Mouse (Mus musculus) yolk sac, embryonic 10.5 days (tissue): Measurements from ENCODE around the gene Cfl1.

ENCODE experiments used
- DNase-seq: peaks from one replicate; pipeline ENCODE4 v3.0.0-alpha.2; 2017; ENCODE audit warnings: low spot score

Cfl1 gene

DNA sequence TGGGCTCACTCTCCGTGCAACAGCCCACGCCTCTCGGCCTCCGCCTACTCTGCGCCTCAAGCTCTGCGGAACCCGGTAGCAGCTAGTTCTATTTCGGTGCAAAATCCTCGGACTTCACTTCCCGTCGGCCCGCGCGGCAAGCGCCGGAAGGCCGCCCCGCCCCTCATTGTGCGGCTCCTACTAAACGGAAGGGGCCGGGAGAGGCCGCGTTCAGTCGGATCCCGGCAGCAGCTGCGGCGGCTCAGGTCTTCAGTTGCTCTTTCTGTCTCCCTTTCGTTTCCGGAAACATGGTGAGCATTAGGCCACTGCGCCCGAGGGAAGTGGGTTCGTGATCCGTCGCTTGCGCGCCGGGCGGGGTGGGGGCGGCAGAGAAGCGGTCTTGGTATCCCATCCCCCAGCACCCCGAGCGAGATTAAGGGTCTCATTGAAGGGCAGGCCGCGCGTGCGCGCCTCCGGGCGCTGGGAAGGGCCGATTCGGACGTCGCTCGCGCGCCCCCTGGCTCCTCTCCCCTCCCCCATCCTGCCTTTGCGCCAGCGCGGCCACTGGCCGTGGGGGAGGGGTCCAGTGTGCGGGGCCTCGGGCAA, at the start of gene Cfl1:
Cfl1 (plus strand) TSS at position 143 of the 585 bp plus-strand sequence.
- peak; percentile 96 for DNase-seq

DNA sequence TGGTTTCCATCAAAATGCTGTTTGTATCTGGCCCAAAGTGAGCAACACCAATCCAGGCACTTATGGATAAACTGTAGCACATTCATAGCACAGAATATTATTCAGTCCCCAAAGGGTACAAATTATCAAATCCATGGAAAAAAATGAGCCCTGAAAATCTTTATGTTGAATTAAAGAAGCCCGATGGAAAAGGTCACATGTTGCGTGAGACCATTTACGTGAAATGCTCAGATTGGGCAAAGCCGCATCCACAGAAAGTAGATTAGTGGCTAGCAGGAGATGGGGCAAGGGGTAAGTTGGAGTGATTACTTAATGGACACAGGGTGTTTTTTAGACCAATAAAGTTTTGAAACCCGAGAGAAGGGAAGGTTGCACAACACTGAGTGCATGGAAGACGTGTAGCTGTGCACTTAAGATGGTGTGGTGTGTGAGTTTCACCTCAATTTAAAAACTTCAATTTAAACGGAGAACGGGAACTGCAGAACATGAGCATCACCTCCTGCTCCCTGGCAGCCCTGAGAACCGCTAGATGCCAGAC, 45.8 kb upstream of the Cfl1 start:
- DNase-seq, result no peak

GRCm38 (mm10) chr19:5444954-5445353, 45.3 kb upstream of the Cfl1 start:
- no peak for DNase-seq

GRCm38 (mm10) chr19:5445747-5446146, 44.5 kb upstream of the Cfl1 start:
- DNase-seq, result no peak

DNA sequence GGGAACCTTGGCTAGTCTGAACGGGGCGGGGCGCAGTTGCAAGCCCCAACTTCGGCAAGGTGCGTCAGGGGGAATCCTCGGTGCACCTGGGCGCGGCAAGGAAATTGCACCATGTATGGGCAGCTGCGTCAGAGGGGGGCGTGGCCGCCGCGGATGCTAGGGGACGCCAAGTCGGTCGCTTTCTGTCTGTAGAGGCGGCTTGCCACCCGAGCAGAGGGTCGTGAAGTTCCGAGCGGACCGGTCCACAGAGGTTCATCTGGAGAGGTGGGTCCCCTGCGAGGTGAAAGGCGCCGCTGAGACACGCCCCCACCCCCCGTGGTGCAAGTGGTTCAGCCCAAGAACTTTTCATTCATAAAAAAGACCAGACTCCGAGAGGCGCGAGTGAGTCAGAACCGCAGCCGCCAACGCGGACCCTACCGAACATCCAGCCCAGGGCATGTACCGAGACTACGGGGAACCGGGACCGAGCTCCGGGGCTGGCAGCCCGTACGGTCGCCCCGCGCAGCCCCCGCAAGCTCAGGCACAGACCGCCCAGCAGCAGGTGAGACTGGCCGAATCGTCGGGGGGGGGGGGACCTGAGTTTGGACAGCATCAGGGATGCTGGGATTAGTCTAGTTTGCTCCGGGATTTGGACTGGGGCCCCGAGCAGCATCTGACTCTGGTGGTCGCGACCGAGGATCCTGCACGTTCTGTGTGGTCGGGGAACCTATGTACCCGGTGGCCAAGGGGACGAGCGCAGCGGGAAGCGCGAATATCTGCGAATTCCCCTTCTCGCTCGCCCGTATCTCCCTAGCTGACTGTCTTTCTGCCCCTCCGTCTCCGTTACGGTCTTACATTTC, 42.5 kb upstream of the Cfl1 start, which contains the start of gene Fosl1:
Fosl1 (plus strand) TSS at position 33 of the 839 bp plus-strand sequence.
- peak; percentile 73 for DNase-seq

DNA sequence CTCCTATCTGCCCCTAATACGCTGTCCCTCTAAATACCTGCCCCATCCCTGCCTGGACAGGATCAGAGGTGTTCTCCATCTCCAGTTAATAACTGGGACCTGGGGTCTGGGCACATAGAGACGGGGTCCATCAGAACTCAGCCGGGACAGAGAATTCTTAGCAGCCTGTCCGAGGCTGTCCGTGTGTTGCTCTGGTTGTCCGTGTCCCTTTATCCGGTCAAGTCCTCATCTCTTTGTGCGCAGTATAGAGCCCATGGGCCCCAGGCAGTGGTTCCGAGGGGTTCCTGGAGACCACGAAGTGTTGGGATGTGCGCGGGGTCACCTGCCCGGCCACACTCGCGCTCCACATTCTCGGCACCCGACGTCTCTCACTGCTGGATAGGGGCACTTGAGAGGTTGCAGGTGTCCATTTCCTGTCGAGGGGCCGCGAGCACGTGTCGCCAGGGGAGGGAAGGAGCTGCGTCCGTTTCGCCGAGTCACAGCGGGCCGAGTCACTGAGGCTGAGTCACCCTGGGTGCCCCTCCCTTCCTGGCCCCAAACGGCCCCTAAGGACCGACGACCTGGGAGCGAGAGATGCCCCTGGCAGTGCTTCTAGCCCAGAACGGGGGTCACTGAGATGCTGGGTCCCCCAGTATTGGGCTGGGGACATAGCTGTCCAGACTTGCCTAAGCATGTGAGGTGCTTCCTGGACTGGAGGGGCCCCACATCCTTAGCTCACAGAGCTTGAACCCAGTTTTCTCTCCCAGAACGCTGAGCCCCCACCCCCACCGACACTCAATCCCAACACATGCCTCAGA, 41.7 kb upstream of the Cfl1 start:
- DNase-seq, result no peak

GRCm38 (mm10) chr19:5449673-5450072, 40.6 kb upstream of the Cfl1 start:
- DNase-seq, result no peak

GRCm38 (mm10) chr19:5451766-5452165, 38.5 kb upstream of the Cfl1 start:
- DNase-seq, result no peak

GRCm38 (mm10) chr19:5455037-5455436, 35.2 kb upstream of the Cfl1 start:
- DNase-seq, result no peak

DNA sequence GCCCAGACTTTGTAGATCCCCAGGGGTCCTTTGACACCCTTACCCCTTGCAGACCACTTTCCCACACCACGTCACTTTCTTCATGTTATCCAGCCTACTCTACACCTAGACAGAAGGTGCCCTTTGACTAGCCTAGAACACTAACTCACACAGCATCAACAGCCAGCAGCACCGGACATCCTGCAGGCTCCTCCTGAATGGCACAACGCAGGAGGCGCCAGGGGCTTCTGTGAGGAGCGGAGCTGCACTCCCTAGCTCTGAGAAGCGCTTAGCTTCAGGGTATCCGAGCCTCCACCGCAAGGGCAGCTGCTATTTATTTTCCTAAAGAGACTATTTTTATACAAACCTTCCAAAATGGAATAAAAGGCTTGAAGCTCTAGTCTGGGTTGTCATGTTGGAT, 34.7 kb upstream of the Cfl1 start:
- DNase-seq, result no peak

DNA sequence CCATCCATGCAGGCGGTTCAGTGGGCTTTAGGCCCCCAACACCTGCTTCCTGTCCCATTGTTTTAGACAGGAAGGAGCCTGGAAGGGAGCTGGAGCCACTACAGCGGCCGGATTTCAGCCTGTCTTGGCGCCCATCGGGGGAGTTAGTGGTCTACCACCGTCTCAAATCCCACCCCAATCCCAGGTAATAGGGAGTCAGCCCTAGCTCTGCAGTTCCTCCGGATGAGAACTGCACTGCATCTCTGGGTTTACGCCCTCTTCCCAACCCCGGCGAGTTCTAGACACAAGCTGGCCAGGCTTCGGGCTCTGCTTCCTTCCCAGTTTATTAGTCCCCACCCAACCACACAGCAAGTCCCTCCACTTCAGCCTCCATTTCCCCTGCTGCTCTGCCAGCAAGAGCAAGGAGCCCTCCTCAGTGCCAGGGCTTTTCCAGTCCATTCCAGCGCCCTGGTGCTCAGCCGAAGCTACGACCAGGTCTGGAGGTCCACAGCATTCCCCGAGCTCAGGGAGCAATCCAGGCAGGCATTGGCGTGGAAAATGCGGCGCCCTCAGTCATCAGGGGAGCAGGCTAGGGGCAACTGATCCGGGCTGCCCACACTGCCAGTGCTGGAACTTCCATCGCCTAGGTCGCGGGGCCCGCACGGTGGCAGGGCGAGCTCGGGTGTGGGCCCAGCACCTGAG, 33.9 kb upstream of the Cfl1 start:
- DNase-seq, result no peak

DNA sequence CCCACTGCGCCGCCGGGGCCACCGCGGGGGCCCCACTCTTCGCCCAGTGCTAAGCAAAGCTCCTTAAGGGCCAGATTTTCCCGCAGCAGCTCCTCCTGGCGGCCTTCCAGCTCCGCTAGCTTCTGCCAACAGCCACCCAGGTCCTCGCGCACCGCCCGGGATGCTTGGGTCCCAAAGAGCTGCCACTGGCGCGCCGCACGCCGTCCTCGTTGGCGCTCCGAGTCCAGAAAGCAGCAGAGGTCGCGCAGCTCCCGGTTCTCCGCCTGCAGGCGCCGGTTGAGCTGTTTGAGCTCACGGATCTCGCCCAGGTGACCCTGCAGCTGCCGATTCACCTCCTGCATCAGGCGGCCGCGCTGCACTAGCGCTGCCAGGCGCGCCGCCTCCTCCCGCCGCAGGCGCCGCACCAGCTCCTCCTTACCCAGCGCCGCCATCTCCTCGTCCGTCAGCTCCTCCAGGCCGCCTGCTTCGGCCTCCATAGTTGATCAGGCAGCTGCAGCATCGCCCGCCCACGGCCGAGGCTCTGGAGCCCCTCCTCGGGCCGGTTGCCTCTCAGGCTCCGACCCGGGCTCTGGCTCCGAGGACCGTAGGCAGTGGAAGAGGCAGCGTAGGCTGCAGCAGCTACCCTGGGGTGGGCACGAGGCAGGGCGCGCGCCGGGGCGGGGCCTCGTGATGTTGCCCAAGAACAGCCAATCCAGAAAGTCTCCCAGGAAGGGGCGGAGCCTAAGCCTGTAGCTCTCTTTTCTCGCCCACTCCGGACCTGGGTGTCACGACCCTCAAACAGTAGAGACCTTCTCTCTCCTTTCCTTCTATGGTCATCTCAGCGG, 33.1 kb upstream of the Cfl1 start:
- DNase-seq, result peak; percentile 91

- no peak for DNase-seq
These were observed 32.4 kb upstream of the Cfl1 start, which contains the start of gene Ccdc85b for GRCm38 (mm10) chr19:5457746-5458442. TSS of gene Ccdc85b (minus strand) at chr19:5457894.

DNA sequence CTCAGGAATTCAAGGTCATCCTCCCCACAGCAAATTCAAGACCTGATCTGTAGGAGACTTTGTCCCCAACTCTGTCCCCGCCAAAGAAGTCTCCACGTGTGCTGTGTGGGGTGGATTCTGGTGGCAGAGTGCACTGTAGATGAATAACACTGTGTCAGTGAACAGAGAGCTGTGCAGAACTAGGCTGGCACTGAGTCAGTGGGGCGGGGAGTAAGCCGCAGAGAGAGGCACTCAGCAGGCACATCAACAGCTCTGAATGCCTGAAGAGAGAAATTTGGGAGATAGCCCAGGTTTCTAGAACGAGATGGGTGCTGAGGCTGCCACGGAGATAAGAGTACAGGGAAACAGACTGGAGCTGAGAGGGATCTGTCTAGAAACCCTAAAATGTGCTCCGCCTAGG, 31.2 kb upstream of the Cfl1 start:
- DNase-seq, result no peak

GRCm38 (mm10) chr19:5459896-5460295, 30.4 kb upstream of the Cfl1 start:
- no peak for DNase-seq

GRCm38 (mm10) chr19:5460465-5460911, 29.8 kb upstream of the Cfl1 start, which contains the start of gene Fibp:
TSS of gene Fibp (plus strand) at chr19:5460615.
- peak; percentile 86 for DNase-seq

GRCm38 (mm10) chr19:5461411-5461810, 28.8 kb upstream of the Cfl1 start:
- no peak for DNase-seq

- no peak for DNase-seq
These were observed 27.0 kb upstream of the Cfl1 start for GRCm38 (mm10) chr19:5463212-5463611.

- no peak for DNase-seq
These were observed 26.3 kb upstream of the Cfl1 start for GRCm38 (mm10) chr19:5463791-5464562.
